Mouse (Mus musculus) adrenal gland, adult 2 months (tissue): ENCODE data around the gene Neurl1b. TPM values are rescaled to one million over a fixed set of nuclear protein-coding genes. Genes with fewer than 3 reads are reported as not detected.
A peak's percentile ranks its signal among the peaks of the same experiment; 100 is the strongest.

ENCODE experiments used
- DNase-seq: peaks from one replicate; pipeline ENCODE4 v3.0.0; 2021
- polyA plus RNA-seq: library from polyadenylated mRNA; depleted of rRNA; stranded (reverse); fragments of >200 nt; gene quantifications from 2 replicates; pipeline ENCODE4 v1.2.3, GENCODE M21; 2012
- total RNA-seq, 2 experiments: library from RNA; stranded (reverse); gene quantifications; 2 replicates each; pipeline ENCODE4 v1.2.3; 2021

Gene Neurl1b
- total and polyA plus RNA-seq, 3 experiments, result 31.7 to 142 (median 48.5) TPM

DNA sequence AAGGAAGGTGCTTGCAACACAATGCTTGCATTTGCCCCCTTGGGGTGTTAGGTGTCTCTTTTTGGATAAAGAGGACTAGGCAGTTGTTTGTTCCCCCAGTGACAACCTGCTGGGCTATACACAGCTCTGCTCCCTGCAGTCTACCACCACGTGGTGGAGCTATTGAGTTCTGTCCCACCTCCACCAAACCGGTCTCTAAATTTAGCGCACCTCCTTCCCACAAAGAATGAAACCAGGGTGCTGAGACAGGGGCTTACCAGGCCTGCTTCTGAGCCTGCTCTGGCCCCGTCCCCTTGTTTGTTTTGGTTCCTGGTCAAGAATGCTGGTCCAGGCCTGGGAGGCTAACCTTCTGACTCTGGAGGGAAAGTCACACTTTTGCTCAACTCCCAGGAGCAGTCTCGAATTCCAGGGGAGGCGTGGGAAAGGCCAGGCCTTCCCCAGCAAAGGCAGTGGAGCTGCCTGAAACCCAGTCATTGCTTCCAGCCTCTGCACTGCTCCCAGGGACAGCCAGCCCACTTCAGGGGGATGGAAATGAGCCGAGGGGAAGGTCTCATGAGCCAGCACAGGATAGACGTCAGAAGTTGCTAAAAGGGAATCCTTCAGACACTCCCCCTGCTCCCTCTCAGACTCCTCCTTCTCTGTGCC, 37.1 kb downstream of the Neurl1b start:
- peak; percentile 67 for DNase-seq

DNA sequence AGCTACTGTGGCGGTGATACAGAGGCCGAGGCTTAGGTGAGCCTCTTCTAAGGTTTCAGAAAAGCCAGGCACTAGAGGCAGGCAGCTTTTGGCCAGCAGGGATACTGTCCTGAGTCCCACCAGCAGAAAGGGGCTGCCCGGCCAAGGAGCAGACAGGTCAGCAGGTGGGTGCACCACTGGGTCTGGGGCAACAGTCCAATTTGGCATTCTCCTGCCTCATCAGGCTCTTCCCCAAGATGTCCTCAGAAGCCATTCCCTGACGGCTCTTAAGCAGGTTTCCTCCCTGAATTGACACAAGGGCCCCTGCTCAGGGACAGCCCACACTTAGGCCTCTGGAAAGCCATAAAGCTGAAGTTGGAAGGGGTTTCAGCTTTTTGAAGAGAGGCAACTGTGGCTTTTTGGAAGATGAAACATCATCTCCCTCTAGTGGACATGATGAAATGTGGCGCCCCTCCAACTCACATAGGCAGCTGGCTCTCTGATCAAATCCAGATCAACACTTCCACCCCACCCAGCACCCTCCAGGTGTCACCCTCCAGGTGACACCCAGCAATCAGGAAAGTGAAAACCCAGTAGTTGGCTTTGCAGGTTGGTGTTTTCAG, 37.8 kb downstream of the Neurl1b start:
- peak; percentile 69 for DNase-seq

DNA sequence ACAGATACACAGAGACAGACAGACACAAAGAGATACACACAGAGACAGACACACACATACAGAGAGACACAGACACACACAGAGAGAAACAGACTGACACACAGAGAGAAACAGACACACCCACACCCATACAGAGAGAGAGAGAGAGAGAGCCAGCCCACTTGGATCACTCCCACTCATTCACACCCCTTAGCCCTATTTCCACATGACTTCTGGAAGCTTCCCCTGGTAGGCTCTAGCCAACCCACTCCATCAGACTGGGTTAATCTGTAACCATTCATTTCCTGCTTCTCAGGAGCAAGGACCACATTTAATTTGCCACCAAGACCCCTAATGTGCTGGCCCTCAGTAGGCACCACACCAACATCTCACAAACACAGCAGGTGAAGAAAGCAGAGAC, 42.9 kb downstream of the Neurl1b start:
- no peak for DNase-seq

DNA sequence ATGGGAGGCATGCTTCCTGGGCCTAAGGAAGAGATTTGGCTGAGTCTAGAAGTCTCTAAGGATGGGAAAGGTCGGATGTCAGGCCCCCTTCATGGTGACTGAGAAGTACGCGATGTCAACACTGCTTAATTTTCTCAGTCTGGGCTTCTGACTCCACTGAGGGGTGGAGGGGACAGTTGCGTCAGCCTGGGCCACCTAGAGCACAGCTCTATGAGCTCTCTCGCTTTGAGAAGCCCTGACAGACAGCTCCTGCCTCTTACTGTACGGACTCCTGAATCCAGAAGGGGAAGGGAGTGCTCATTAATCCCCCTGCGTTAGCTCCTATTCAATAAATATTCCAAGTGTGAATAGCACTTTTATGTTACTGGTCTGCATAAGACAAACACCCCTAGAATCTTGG, 43.4 kb downstream of the Neurl1b start:
- no peak for DNase-seq

DNA sequence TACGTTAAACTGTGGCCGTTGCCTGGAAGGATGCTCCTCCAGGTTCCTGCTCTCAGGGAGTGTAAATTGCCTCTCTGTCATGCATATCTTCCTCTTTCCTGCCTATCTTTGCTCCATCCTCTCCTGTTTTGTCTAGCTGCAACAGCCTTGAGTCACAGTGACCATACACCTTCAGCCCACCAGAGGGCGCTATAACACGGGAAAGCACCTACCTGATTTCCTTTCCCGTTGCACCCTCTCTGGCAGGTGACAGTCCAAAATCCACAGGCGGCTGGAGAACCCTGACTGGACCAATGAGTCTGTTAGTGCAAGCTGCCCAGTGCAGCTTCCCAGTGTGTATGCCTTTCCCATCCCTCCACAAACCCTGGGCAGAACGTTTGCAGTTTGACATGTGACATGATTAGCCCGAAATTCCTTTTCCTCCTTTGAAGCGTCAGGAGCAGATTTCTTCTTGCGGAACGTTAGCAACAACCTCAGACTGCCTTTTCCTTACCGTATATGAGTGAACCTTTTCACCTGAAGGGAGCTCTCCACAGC, 48.1 kb downstream of the Neurl1b start:
- peak; percentile 80 for DNase-seq

DNA sequence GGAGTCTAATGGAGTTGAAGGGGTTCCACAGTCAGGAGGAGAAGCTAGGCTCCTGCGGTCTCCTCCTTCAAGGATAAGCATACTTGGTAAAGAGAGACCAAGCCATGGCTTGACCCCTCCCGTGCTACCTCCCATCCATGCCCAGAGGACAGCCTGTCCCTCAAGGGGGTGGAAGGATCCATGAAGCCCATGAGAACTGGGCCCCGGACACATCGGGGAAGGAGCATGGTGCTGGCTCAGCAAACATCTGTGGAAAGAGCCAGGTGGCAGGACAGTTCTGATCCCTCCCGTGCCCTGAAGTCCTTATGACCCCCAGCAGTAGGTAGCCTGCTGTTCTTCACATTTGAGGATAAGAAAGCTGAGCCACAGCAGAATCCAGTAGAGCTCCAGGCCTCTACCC, 48.8 kb downstream of the Neurl1b start:
- no peak for DNase-seq

DNA sequence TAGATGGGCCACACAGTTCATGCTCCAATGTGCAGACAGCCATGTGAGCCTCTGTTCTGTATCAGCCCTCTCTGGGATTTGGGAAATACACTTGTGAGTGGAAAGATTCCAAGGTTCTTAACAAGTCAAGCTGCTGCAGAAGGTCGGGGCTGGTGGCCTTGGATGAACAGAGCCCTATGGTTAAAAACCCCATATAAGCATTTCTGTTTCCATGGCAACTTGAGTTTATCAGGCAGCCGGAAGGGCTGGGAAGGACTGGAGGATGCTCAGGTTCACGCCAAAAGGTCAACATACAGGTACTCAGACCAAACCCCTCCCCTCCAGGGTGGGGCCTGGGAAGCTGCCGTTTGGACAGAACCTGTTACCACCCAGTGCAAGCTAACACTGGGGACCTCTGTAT, 49.4 kb downstream of the Neurl1b start:
- peak; percentile 68 for DNase-seq

DNA sequence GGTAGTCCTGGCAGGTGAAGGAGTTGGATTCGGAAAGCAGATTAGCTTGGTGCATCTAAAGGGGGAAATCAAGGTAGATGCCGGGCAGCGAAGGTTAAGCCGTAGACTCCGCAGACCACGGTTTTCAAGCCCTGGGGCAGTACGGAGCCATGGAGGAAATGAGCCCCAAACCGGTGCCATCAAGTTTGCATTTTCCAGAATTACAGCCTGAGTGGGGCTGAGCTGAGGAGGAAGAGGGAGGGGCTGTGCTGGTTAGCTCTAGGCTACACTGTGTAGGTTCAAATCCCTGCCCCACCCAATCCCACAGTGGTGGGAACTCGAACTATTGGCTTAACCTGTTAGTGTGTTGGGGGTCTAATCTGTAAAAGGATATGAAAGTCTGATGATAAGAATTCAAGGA, 49.9 kb downstream of the Neurl1b start:
- DNase-seq, result no peak

DNA sequence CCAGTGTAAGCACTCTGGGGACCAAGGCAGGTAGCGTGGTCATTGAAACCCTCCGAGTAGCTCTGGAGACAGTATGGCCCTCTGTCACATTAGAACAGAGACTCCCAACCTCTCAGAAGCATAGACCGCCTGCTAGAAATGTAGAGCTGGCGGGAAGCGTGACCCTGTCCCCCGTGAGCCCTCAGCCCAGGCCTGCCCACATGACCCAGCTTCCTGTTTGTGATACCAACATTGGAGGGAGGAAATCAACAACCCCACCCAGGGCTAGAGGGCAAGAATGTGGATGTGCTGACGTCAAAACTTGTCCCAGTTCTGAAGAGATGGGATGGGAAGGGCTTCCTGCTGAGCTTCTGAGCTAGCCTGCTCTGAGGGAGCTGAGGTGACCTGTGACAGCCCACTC, 50.3 kb downstream of the Neurl1b start:
- peak; percentile 84 for DNase-seq

DNA sequence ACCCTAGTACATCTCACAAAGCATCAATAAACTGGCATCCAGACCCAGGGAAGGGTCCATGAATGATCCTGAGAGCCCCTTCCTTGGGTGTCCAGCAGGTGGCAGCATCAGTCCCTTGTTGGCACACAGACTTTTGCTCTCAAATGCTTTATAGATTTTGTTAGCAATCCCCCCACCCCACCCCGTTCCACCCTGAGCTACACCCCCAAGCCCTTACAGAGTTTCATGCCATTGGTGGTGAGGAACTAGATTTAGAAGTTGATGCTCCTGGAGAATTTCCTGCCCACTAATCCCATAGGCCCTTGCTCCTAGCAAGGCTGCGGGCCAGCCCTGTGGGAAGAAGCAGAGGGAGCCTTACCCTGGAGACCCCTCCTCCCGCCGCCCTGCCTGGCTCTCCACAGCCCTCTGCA, 52.1 kb downstream of the Neurl1b start:
- DNase-seq, result peak; percentile 76

DNA sequence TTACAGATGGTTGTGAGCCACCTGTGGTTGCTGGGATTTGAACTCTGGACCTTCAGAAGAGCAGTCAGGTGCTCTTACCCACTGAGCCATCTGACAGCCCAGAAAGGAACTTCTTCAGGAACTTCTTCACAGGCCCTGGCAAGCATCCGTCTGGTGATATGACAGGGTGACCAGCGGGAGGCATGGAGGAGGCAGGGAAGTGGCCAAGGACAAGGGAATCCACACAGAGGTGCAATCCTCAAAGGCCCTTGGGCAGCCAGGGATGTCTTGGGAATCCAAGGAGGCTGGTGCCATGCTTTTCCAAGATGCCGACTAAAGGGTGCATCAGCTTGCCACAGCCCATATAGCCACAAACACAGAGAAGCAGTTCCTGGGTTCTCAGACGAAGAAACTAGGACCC, 53.0 kb downstream of the Neurl1b start:
- DNase-seq, result no peak

DNA sequence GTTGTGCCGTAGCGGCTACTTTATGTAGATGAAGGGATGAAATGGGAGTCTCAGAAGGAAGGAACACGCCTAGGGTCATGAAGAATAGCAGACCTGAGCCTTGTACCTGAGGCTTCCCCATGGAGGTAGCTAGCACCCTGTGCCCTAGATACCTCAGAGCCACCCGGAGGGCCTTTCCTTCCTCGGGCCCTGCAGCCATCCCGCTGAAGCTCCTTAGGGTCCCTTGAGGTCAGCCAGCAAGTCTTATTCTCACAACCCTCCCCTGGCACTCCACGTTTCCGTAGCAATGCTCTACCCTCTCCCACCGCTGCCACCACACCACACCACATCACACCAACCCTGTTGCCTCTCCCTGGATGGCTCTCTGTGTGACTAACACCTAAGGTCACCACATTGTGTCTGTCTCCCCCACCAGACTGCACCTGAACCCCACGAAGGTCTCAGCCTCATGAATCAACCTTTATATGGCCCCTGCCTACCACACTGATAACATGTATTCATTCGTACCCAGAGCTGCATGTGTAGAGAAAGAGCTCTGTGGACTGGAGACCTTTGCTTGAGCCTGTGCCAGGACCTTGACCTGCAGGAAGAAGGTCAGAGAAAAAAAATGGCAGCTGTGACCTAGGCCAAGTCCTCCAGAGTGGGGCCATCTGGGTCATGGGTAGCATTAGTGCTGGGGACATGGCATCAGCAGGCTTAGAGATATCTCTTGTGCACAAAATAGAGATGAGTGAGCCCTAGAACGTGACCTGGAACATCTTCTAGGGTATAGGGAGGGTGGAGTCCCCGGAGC, 53.7 kb downstream of the Neurl1b start:
- peak; percentile 41 for DNase-seq

DNA sequence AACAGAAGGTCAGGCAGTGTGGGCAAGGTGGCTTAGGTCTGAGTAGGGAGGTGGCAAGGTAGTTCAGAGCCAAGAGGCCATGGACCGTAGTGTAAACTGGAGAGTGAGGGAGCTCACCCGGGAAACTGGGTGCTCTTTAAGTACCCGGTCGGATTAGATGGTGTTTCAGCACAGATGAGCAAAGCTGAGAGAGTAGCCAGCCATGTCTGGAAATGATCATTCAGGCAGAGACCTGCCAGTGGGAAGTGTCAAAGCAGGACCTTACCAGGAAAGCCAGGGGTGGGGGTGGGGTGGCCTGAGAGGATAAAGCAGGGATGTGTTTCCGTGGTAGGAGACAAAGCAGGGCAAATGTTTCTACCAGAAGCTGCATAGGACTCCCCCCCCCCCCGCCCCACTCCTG, 62.2 kb downstream of the Neurl1b start:
- no peak for DNase-seq

DNA sequence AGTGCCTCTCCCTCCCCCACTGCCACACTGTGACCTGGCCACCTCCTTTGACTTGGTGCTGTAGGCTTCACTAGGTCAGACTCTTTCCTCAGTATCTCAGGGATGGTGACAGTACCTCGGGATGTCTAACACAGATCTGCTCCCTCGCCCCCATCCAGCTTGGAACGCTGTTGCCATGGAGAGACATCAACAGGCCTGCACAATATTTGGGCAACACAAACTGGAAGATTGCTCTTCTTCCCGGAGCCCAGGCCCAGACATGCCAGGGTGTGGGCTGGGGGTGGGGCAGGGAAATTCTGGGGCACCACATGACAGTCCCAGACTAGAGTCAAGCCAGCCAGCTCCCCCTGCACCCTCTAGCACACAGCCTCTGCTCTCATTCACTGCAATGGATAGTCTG, 64.0 kb downstream of the Neurl1b start:
- DNase-seq, result no peak

DNA sequence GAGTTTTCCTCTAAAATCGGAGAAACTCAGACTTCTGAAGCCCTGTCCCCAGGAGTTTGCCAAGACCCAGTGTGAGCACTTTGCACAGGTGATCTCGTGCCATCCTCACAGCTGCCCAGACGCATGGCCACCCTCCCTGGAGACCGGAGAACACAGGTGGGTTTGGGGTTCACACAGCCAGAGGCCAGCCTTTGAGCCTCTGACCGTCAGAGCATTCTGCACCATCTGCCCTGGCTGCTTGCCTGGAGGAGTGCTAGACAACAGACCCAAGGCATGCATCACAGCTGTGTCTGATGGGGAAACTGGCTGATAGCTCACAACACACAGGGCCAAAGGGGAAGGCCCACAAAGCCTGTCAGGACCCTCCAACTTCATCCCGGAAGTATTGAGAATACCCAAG, 65.0 kb downstream of the Neurl1b start:
- DNase-seq, result no peak

DNA sequence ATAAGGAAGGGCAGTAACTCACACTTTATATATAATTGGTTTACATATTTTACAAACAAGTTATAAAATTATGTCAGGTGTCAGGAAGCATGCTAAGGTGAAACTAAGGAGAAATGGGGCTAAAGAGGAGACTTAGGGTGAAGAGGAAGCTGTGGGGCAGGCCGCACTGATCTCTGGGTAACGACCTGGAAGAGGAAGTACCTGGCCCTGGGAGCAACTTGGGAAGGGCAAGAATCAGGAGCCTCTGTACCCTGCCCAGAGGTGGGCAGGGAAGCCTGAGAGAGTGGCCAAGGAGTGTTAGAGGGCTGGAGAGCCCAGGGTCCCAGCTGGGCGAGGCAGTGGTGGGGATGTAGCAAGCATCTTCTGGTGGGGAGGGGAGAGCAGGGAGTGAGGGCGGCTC, 66.3 kb downstream of the Neurl1b start:
- no peak for DNase-seq

DNA sequence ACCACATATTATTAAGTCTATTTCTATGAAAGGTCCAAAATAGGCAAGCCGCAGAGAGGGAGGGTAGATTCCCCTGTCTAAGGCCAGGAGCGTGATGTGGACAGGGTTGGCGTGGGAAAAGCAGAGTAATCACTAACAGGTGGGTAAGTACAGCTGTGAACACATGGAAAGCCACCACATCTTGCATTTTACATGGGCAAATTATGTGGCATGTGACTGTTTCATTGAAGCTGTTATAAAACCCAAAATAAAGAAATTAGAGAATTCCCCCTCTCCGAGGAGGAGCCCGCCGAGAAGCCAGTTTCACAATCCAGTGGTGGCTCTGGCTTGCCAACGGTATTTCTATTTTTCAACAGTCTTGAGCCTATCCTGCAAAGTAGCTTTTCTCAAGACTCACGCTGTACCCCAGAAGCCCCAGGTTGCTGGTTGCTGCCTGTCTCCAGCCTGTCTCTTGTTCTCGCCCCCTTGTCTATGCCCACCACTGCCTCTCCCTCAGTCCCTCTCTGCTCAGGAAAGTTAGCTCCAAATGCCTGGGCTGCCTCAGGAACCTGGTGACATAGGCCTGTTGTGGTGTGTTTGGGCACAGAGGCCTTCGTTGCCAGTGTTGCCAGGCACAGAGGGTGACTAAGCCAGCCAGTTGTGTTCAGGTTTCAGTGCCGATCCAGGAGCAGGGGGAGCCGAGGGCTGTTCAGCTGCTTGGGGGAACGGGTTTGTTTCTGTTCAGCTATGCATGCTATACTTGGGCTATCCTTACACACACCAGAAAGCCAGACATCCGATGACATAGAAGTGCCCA, 70.2 kb downstream of the Neurl1b start:
- no peak for DNase-seq

DNA sequence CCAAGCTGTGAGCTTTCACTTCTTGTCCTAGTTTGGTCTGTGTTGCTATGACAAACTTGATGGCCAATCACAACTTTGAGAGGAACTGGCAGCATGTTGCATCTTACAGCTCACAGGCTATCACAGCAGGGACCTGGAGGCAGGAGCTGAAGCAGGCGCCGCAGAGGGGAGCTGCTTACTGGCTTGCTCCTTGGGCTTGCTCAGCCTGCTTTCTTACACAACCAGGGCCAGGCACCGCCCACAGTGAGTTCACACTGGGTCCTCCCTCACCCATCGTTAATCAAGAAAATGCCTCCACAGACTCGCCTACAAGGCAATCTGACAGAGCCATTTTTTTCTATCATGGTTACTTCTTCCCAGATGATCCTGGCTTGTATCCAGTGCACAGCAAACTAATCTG, 72.6 kb downstream of the Neurl1b start:
- DNase-seq, result peak; percentile 73

DNA sequence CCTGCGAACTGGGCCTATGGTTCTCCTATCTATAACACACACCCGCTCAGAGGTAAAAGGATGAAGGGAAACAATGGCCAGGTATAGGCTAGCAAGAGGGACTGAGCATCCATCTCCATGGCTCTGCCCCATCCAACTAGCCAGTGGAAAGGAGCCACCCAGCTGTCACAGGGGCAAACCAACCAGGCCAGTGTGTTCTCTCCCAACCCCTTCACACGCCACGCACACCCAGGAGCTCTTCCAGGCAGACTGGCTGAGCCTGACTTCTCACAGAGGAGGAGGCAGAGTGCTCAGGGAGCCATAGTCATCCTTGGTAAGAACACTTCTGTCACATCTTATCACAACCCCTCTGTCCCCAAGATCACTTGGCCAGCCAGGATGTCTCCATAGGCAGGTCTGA, 73.3 kb downstream of the Neurl1b start:
- DNase-seq, result no peak

DNA sequence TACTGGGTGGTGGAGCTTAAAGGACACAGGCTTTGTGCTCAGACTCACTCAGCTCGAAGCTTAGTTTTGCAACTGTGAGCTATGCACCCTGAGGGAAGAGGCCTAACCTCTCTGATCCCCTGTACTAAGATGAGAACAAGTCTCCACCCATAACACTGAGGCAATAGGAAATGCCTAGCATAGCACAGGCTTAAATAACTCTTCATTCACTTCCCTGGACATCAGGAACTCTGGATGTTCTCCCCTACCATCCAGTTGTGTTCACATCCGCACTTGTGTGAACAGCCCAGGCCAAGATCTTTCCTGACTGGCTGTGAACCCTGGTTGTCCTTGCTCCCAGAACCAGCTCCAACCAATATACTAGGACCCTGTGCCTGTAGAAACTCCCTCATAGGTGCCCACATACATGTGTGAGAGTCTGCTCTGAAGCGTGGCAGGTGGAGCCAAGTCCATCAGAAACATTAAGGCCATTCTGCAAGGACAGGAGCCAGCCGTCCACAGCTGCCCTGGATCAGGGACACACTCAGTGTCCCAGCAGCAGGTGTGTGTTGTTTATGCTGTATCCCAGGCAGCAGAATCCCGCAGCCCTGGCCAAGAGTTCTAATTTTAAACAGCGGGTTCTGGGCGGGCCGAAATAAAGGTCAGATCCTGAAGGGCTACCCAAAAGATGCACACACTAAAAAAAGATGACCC, 74.2 kb downstream of the Neurl1b start:
- no peak for DNase-seq

DNA sequence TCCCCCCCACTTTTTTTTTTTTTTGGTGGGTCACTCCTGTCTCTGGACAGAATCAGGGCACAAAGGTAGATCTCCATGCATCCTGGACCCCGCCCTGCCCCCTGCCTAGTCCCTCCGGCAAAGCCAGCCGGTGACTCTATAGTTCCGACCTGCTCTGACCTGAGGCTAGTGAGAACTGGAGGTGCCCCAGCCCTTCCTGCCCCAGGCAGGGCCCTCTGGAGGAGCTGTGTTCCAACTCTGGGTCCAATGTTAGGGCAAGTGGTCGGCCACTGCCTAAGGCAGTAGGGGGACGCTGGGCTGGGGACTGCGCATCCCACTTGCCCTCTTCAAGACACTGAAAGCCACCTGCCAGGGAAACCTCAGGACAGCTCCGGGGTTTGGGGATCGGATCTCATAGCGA, 75.4 kb downstream of the Neurl1b start:
- DNase-seq, result no peak

DNA sequence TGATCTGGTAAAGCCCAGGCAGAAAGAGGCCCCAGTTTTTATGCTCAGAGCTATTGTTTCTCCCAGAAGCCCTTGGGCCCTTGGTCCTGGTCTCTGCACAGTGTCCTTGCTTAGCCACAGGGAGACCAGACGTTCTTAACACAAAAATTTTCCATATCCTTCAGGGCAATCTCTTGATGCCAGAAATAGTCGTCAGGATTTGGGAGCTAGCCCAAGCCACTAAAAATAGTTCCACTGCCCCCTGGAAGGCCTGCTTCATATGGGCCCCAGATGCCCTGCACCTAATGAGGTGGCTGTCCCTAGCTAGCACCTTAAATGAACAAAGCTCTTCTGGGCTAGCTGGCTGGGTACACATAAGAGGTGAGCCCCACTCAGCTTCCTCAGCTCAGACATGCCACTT, 76.3 kb downstream of the Neurl1b start:
- peak; percentile 50 for DNase-seq
